Mouse (Mus musculus) stomach, postnatal 0 days (tissue): ENCODE measurements around the gene Arl5a. TPM values are rescaled to one million over a fixed set of nuclear protein-coding genes. Genes with fewer than 3 reads are reported as not detected.

Source experiments
- ATAC-seq: fragments of 200-750 bp; cut with Nextera tagmentation; 2 replicates; pipeline ENCODE4 v1.8.0; 2017; ENCODE audit not compliant: low FRiP score, low TSS enrichment
- DNase-seq: peaks from one replicate; pipeline ENCODE4 v3.0.0-alpha.2; 2016; ENCODE audit warnings: low spot score
- H3K27ac ChIP-seq: fragments of 300-500 bp; sonication (generic); replicated peaks from 2 replicates; pipeline ENCODE4 v1.5.1; 2014; ENCODE audit warnings: mild to moderate bottlenecking, control low read depth
- H3K27me3 ChIP-seq: fragments of 300-500 bp; sonication (generic); 2 replicates; pipeline ENCODE4 v1.6.1; 2014; ENCODE audit warnings: low read length; ENCODE audit not compliant: control insufficient read depth, insufficient read depth
- H3K36me3 ChIP-seq: fragments of 300-500 bp; sonication (generic); 2 replicates; pipeline ENCODE4 v1.6.1; 2014; ENCODE audit warnings: low read length, mixed read lengths; ENCODE audit not compliant: control insufficient read depth, insufficient read depth
- H3K4me1 ChIP-seq: fragments of 300-500 bp; sonication (generic); replicated peaks from 2 replicates; pipeline ENCODE4 v1.6.1; 2014; ENCODE audit warnings: antibody characterized with exemption; ENCODE audit not compliant: control insufficient read depth, insufficient read depth
- H3K4me2 ChIP-seq: fragments of 300-500 bp; sonication (generic); replicated peaks from 2 replicates; pipeline ENCODE4 v1.6.1; 2014; ENCODE audit warnings: low read depth, mild to moderate bottlenecking, control low read depth, moderate library complexity
- H3K4me3 ChIP-seq: fragments of 300-500 bp; sonication (generic); 2 replicates; pipeline ENCODE4 v1.5.1; 2014; ENCODE audit warnings: low read depth, low read length, control low read depth
- H3K9ac ChIP-seq: fragments of 300-500 bp; sonication (generic); 2 replicates; pipeline ENCODE4 v1.6.1; 2014; ENCODE audit warnings: mild to moderate bottlenecking, low read length, control low read depth, mixed read lengths
- H3K9me3 ChIP-seq: fragments of 300-500 bp; sonication (generic); 2 replicates; pipeline ENCODE4 v1.6.1; 2016; ENCODE audit warnings: low read length; ENCODE audit not compliant: control insufficient read depth
- CTCF ChIP-seq: IDR thresholded peaks from 2 replicates; pipeline ENCODE4 v1.5.1; 2016; ENCODE audit warnings: antibody characterized with exemption, low read depth, mild to moderate bottlenecking, moderate library complexity
- EP300 ChIP-seq: optimal IDR thresholded peaks from 2 replicates; pipeline ENCODE3; 2016; ENCODE audit warnings: antibody characterized with exemption
- WGBS: fragments of 180-500 bp; shearing (Covaris S2); extraction: QIAGEN DNeasy Blood & Tissue Kit; methylation state at CpG from one replicate; pipeline ENCODE4 v1.1.7; 2014; 5-methylcytosine and 5-hydroxymethylcytosine counted together
- polyA plus RNA-seq: library from polyadenylated mRNA; unstranded; fragments of >200 nt; fragmentation: Nextera tagmentation; extraction: Ambion mirVana; gene quantifications from 2 replicates; pipeline ENCODE4 v1.2.1, GENCODE M21; 2015

Gene Arl5a
- polyA plus RNA-seq, 1 experiment from 2014 or later = 17.9 TPM

- no peaks in the 10 kb centered on the region for H3K9me3 ChIP-seq
- no peaks in the 10 kb centered on the region for H3K36me3 ChIP-seq
- no peaks in the 10 kb centered on the region for H3K27me3 ChIP-seq
- WGBS = 11% methylated on average over 10 of the region's 10 CpGs
- 0 out of 2 replicates have a peak, but pooled peaks cover 2% of the 10 kb centered on the region for H3K4me1 ChIP-seq
- peak overlapping the region; percentile 66 for H3K9ac ChIP-seq
- ATAC-seq (no peak), DNase-seq (no peak)
- H3K4me2 ChIP-seq = peak overlapping the region; percentile 88
- peak overlapping the region; percentile 14; the same call in 1 of the 2 replicates for H3K27ac ChIP-seq
- H3K4me3 ChIP-seq = peak overlapping the region; percentile 98
- TF ChIP-seq CTCF (no peak), EP300 (no peak)
Observed at GRCm38 (mm10) chr2:52425523-52425795, 758 bp upstream of the Arl5a start.

DNA sequence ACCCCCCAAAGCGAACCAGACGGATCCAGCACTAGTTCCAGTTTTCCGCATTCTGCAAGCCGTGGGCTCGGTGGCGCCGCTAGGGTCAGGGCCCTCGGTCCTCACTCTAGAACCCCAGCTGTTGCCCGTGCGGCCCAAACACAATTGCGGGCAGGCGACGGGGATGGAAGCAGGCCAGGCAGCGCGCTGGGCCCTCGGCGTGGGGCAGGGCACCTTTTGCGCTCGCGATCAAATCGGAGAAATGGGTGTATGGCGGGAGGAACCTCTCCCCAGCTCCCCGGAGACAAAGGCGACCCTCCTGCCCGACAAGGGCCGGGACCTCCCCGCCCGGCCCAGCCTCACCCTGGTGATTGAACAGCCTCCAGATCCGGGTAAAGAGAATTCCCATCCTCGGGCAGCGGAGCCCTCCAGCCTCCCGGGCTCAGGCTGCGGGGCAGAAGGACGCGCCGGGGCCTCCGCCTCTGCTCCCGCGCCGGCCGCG lies 413 bp downstream of the Arl5a start:
- H3K27ac ChIP-seq = peak overlapping the region; percentile 88
- H3K36me3 ChIP-seq = no peaks in the 10 kb centered on the region
- H3K4me1 ChIP-seq = 0 out of 2 replicates have a peak, but pooled peaks cover 2% of the 10 kb centered on the region
- peak overlapping the region; percentile 98 for H3K4me3 ChIP-seq
- H3K27me3 ChIP-seq = no peaks in the 10 kb centered on the region
- ATAC-seq = peak; percentile 41
- peak; percentile 57 for DNase-seq
- H3K4me2 ChIP-seq = peak overlapping the region; percentile 66
- H3K9ac ChIP-seq = peak overlapping the region; percentile 93
- under 1% methylated on average over 26 of the region's 42 CpGs for WGBS
- TF ChIP-seq EP300 = no peak
- no peak for TF ChIP-seq CTCF
- H3K9me3 ChIP-seq = no peaks in the 10 kb centered on the region

- 3% methylated on average over 16 of the region's 16 CpGs for WGBS
- TF ChIP-seq EP300 = no peak
- no peak for TF ChIP-seq CTCF
- no peaks in the 10 kb centered on the region for H3K36me3 ChIP-seq
- peak overlapping the region; percentile 66 for H3K4me2 ChIP-seq
- H3K9me3 ChIP-seq = no peaks in the 10 kb centered on the region
- H3K9ac ChIP-seq = peak overlapping the region; percentile 93
- peak overlapping the region; percentile 98 for H3K4me3 ChIP-seq
- DNase-seq (no peak), ATAC-seq (no peak)
- H3K4me1 ChIP-seq = 0 out of 2 replicates have a peak, but pooled peaks cover 2% of the 10 kb centered on the region
- peak overlapping the region; percentile 88; the same call in 1 of the 2 replicates for H3K27ac ChIP-seq
- no peaks in the 10 kb centered on the region for H3K27me3 ChIP-seq
Observed at GRCm38 (mm10) chr2:52423611-52424247, 972 bp downstream of the Arl5a start.

- TF ChIP-seq CTCF = no peak
- TF ChIP-seq EP300 = no peak
- 38% methylated on average over 8 of the region's 8 CpGs for WGBS
Observed at GRCm38 (mm10) chr2:52422871-52423610, 1.7 kb downstream of the Arl5a start.

GRCm38 (mm10) chr2:52421197-52421596 lies 3.5 kb downstream of the Arl5a start:
- Histone ChIP-seq H3K27ac (no peak overlapping the region), H3K9me3 (no peaks in the 10 kb centered on the region), H3K4me1 (0 out of 2 replicates have a peak, but pooled peaks cover 2% of the 10 kb centered on the region), H3K36me3 (no peaks in the 10 kb centered on the region), H3K4me2 (peak overlapping the region; percentile 9; the same call in 1 of the 2 replicates), H3K9ac (no peak overlapping the region), H3K27me3 (no peaks in the 10 kb centered on the region), H3K4me3 (no peak overlapping the region)
- DNase-seq (peak; percentile 23), ATAC-seq (no peak)
- 42% methylated on average over 6 of the region's 6 CpGs for WGBS
- TF ChIP-seq EP300 (no peak), CTCF (no peak)

More at GRCm38 (mm10) chr2:52422871-52423610, 1.7 kb downstream of the Arl5a start:
- no peak for DNase-seq
- no peak for ATAC-seq
- H3K27ac ChIP-seq = no peak overlapping the region
- no peaks in the 10 kb centered on the region for H3K9me3 ChIP-seq
- H3K4me1 ChIP-seq = 0 out of 2 replicates have a peak, but pooled peaks cover 2% of the 10 kb centered on the region
- no peaks in the 10 kb centered on the region for H3K36me3 ChIP-seq
- H3K4me2 ChIP-seq = peak overlapping the region; percentile 66
- no peak overlapping the region for H3K9ac ChIP-seq
- peak overlapping the region; percentile 98 for H3K4me3 ChIP-seq
- no peaks in the 10 kb centered on the region for H3K27me3 ChIP-seq
